8 mouse cellular contexts compared by ENCODE assay signal in the genomic region with DNA sequence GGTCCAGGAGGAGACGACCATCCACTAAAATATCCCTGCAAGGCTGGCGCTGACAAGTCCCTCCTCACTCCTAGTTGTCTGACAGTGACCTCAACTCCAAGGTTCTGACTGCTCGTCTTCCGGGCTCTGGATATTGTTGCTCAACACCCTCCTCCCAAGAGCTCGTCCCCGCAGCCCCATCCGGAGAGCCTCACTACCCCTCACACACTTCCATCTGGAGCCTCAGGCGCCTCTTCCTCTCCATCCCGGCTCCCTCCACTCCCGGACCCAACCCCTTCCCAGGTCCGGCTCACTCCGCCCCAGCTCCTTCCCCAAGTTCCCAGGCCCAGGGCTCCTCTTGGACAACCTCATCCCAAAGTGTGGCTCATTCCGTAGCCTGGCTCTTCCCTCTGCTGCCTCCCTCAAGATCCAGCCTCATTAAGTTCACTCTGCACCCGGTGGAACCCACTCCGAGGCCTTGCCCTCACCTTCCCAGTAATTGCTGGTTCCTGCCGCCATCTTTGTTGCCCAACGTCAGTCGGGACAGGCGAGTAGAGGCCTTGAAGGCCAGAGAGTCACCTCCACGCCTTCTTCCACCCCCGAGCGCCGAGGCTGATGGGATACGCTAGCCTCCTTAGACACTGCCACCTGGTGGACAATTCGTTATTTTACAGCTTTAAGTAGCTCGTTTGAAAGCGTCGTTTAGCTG. TPM values are rescaled to one million over a fixed set of nuclear protein-coding genes. Genes with fewer than 3 reads are reported as not detected.
DNase-seq lines count a peak whose midpoint lies in the region; ATAC-seq lines count a peak whose summit lies in the region.

A gene (minus strand): TSS at position 527 of the 688 bp plus-strand sequence.

- H3K4me3 ChIP-seq in brown adipose tissue, adult 24 weeks (ENCODE audit: insufficient read depth, low read depth, low read length): peak within 1 kb of the TSS; percentile 90
- H3K4me3 ChIP-seq in heart, embryonic 13.5 days: peak within 1 kb of the TSS; percentile 92
- H3K4me3 ChIP-seq in liver, embryonic 12.5 days: peak within 1 kb of the TSS; percentile 80
- peak within 1 kb of the TSS; percentile 78 for H3K4me3 ChIP-seq in stomach, embryonic 15.5 days (replicated peaks)

- peak; percentile 85 for ATAC-seq in heart, embryonic 13.5 days (ENCODE audit: extremely low read depth, insufficient number of reproducible peaks, low FRiP score, low TSS enrichment)
- peak; percentile 98 for ATAC-seq in liver, embryonic 12.5 days
- ATAC-seq in stomach, embryonic 15.5 days (ENCODE audit: insufficient read depth, low FRiP score, low read depth): peak; percentile 98

- peak within 1 kb of the TSS; percentile 90 for H3K4me2 ChIP-seq in heart, embryonic 13.5 days
- H3K4me2 ChIP-seq in liver, embryonic 12.5 days: peak within 1 kb of the TSS; percentile 70
- H3K4me2 ChIP-seq in stomach, embryonic 15.5 days: peak within 1 kb of the TSS; percentile 66

- H3K9me3 ChIP-seq in heart, embryonic 13.5 days: no peaks in the 10 kb centered on the region
- H3K9me3 ChIP-seq in liver, embryonic 12.5 days (replicated peaks): no peaks in the 10 kb centered on the region
- no peaks in the 10 kb centered on the region for H3K9me3 ChIP-seq in stomach, embryonic 15.5 days

- under 1% methylated on average over 28 of the region's 28 CpGs for WGBS in heart, embryonic 13.5 days
- under 1% methylated on average over 28 of the region's 28 CpGs for WGBS in liver, embryonic 12.5 days (ENCODE audit: insufficient replicate concordance)
- WGBS in stomach, embryonic 15.5 days: under 1% methylated on average over 28 of the region's 28 CpGs

- no peaks in the 10 kb centered on the region for H3K4me1 ChIP-seq in brown adipose tissue, adult 24 weeks (ENCODE audit: control insufficient read depth, insufficient read depth, insufficient read length, low read length)
- H3K4me1 ChIP-seq in heart, embryonic 13.5 days: peaks cover 4% of the 10 kb centered on the region
- peaks cover 8% of the 10 kb centered on the region; the same call in 1 of the 2 replicates for H3K4me1 ChIP-seq in liver, embryonic 12.5 days
- no peaks in the 10 kb centered on the region; the same call in 1 of the 2 replicates for H3K4me1 ChIP-seq in stomach, embryonic 15.5 days

- peak; percentile 97 for DNase-seq in CD4-positive, CD25-positive, alpha-beta regulatory T cell, adult 2 months (ENCODE audit: low read depth, low spot score)
- peak; percentile 66 for DNase-seq in fat pad, adult 2 months (ENCODE audit: extremely low read depth, low read depth, low spot score)
- DNase-seq in kidney, postnatal 10 days: peak; percentile 94
- peak; percentile 92 to 93 for DNase-seq in natural killer cell, adult 2 months (ENCODE audit: low spot score in 2 of 2)

- peak within 1 kb of the TSS; percentile 98 for H3K9ac ChIP-seq in heart, embryonic 13.5 days
- peak within 1 kb of the TSS; percentile 87 for H3K9ac ChIP-seq in liver, embryonic 12.5 days
- H3K9ac ChIP-seq in stomach, embryonic 15.5 days: peak within 1 kb of the TSS; percentile 82

- peak within 1 kb of the TSS; percentile 98 for H3K27ac ChIP-seq in brown adipose tissue, adult 24 weeks (replicated peaks; ENCODE audit: low read depth, low read length)
- H3K27ac ChIP-seq in heart, embryonic 13.5 days (replicated peaks): peak within 1 kb of the TSS; percentile 92
- H3K27ac ChIP-seq in liver, embryonic 12.5 days: peak within 1 kb of the TSS; percentile 71
- peak within 1 kb of the TSS; percentile 71 for H3K27ac ChIP-seq in stomach, embryonic 15.5 days

- H3K27me3 ChIP-seq in heart, embryonic 13.5 days (replicated peaks): peaks cover 25% of the 10 kb centered on the region; the same call in 1 of the 2 replicates
- H3K27me3 ChIP-seq in liver, embryonic 12.5 days (replicated peaks): peaks cover 6% of the 10 kb centered on the region; the same call in 1 of the 2 replicates
- no peaks in the 10 kb centered on the region for H3K27me3 ChIP-seq in stomach, embryonic 15.5 days (replicated peaks)

- H3K36me3 ChIP-seq in heart, embryonic 13.5 days: peaks cover 29% of the 10 kb centered on the region
- peaks cover 25% of the 10 kb centered on the region for H3K36me3 ChIP-seq in liver, embryonic 12.5 days
- H3K36me3 ChIP-seq in stomach, embryonic 15.5 days: peaks cover 14% of the 10 kb centered on the region

RNA-seq across cellular contexts. Expression of the gene that starts here (rescaled TPM):
- 40.1 and 44.5 TPM in 2 replicates for polyA plus RNA-seq in brown adipose tissue, adult 24 weeks (2012; ENCODE audit: insufficient read depth, insufficient read length, missing spikeins)
- polyA plus RNA-seq in heart, embryonic 13.5 days (2015; fragmentation: Nextera tagmentation; extraction: Ambion mirVana): 15.3 and 17.8 TPM in 2 replicates
- 13.2 and 15.2 TPM in 2 replicates for polyA plus RNA-seq in liver, embryonic 12.5 days (2016; fragmentation: Nextera tagmentation; extraction: Ambion mirVana)
- polyA plus RNA-seq in stomach, embryonic 15.5 days (2015; fragmentation: Nextera tagmentation; extraction: Ambion mirVana): 24.1 and 27.8 TPM in 2 replicates

Comparison
In these comparisons a context has a peak if more than half of its experiments do, and no peak if none do; other contexts are left out.
1. Peak in every context shown above with its lines: DNase-seq, ATAC-seq, H3K4me3 ChIP-seq and H3K27ac ChIP-seq.